Mouse (Mus musculus) G1E (cell line): ENCODE results near the gene Ms4a8a. TPM values are rescaled to one million over a fixed set of nuclear protein-coding genes. Genes with fewer than 3 reads are reported as not detected.
"Not testable (repeated sequence)": the region's sequence is repeated elsewhere in the genome, so short reads cannot be mapped to it uniquely, and the experiment has no call there.

Source experiments
- ATAC-seq: 2 replicates; pipeline ENCODE4 v1.8.0; 2016; ENCODE audit warnings: mild to moderate bottlenecking; ENCODE audit not compliant: insufficient number of reproducible peaks, poor library complexity, low FRiP score, severe bottlenecking; ENCODE audit errors: extremely low read depth
- DNase-seq: peaks from one replicate; pipeline ENCODE4 v3.0.0; 2012; ENCODE audit warnings: low spot score
- H3K27me3 ChIP-seq: 2 replicates; pipeline ENCODE4 v1.6.1; 2012; ENCODE audit warnings: mild to moderate bottlenecking, low read length, inconsistent platforms; ENCODE audit not compliant: insufficient read depth
- H3K36me3 ChIP-seq: replicated peaks from 2 replicates; pipeline ENCODE3; 2012; ENCODE audit warnings: mild to moderate bottlenecking, inconsistent platforms
- H3K4me1 ChIP-seq: 2 replicates; pipeline ENCODE4 v1.6.1; 2012; ENCODE audit warnings: low read depth, low read length, inconsistent platforms, mixed read lengths; ENCODE audit not compliant: insufficient read depth
- H3K4me3 ChIP-seq: 2 replicates; pipeline ENCODE4 v1.5.1; 2012; ENCODE audit warnings: low read depth, mild to moderate bottlenecking, inconsistent platforms, low read length, moderate library complexity, mixed read lengths
- H3K9me3 ChIP-seq: replicated peaks from 2 replicates; pipeline ENCODE4 v1.6.1; 2012; ENCODE audit warnings: inconsistent platforms
- CTCF ChIP-seq: IDR thresholded peaks from 2 replicates; pipeline ENCODE4 v1.5.1; 2012; ENCODE audit warnings: low read depth, low read length, inconsistent platforms, mixed read lengths
- GATA1 ChIP-seq: IDR thresholded peaks from 2 replicates; pipeline ENCODE4 v1.6.1; 2012; ENCODE audit warnings: borderline replicate concordance, low read length, inconsistent platforms, mixed read lengths
- GATA2 ChIP-seq: IDR thresholded peaks from 2 replicates; pipeline ENCODE4 v1.6.1; 2012; ENCODE audit warnings: low read depth, low read length, inconsistent platforms, borderline replicate concordance
- POLR2AphosphoS5 ChIP-seq: IDR thresholded peaks from 2 replicates; pipeline ENCODE4 v1.6.1; 2012; ENCODE audit warnings: low read depth, low read length, inconsistent platforms; ENCODE audit not compliant: insufficient replicate concordance
- TAL1 ChIP-seq: conservative IDR thresholded peaks from 2 replicates; pipeline ENCODE4 v1.6.1; 2012; ENCODE audit warnings: low read depth, low read length, inconsistent platforms, mixed read lengths
- polyA plus RNA-seq: library from polyadenylated mRNA; stranded (reverse); fragments of >175 nt; gene quantifications from 2 replicates; pipeline ENCODE4 v1.2.3, GENCODE M21; 2012
- total RNA-seq, 2 experiments: library from RNA; stranded (forward) in 1 of 2; stranded (reverse) in 1 of 2; fragments of 200-1000 nt in 1 of 2; fragments of >200 nt in 1 of 2; fragmentation: Nextera tagmentation in 1 of 2; gene quantifications; 2 replicates each; pipeline ENCODE4 v1.2.3; 2014 to 2017

Ms4a8a gene
- total RNA-seq (2014; fragmentation: Nextera tagmentation) (not detected in 2 replicates), total RNA-seq (2017) (not detected in 2 replicates), polyA plus RNA-seq (not detected in 2 replicates)

DNA sequence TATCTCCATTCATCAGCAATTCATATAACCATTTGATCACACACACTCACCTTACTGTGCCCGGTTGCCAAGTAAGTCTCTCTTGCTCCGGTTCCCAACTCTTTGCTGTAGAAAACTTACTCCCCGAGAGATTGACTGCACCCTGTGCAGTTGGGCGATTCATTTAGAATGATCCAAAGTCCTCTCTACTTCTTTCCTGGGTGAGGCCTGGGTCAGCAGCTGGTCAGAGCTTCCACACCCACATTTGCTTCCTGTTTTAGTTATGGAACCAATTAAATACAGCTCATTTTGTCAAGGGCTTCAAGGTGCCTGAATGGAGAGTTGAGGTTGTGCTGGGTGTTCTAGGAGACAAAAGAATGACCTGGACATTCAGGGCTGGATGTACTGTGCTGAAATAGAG, at the start of gene Ms4a8a:
TSS of gene Ms4a8a (minus strand) at position 169 of the 400 bp plus-strand sequence.
- ATAC-seq (no peak), DNase-seq (no peak)
- no peak for TF ChIP-seq GATA1
- no peak for TF ChIP-seq CTCF
- TF ChIP-seq TAL1: no peak
- TF ChIP-seq POLR2AphosphoS5: no peak
- TF ChIP-seq GATA2: no peak
- Histone ChIP-seq H3K4me3 (no peak within 1 kb of the TSS), H3K9me3 (no peaks in the 10 kb centered on the region), H3K27me3 (no peaks in the 10 kb centered on the region), H3K4me1 (no peaks in the 10 kb centered on the region), H3K36me3 (no peaks in the 10 kb centered on the region)

DNA sequence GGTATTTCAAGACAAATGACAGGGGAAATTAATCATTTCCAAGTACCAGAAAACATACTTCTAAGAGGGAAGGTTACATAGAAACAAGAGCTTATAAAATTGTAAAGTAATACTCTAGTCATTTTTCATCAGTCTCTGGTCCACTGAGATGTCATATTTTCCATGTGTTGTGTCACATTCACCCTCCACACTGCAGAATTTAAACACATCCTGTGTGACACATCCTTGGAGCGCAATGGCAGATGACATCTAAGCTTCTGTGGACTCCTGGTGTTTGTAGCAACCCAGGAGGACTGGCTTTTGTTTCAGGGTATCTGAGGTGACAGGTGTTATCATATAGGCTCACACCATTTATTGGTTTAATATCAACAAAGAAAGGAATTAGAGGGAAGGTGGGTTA, 48.8 kb upstream of the Ms4a8a start:
- DNase-seq: no peak
- H3K9me3 ChIP-seq: no peaks in the 10 kb centered on the region
- no peaks in the 10 kb centered on the region for H3K36me3 ChIP-seq
- peaks cover 3% of the 10 kb centered on the region; the same call in 1 of the 2 replicates for H3K27me3 ChIP-seq
- TF ChIP-seq CTCF (no peak), TAL1 (no peak), POLR2AphosphoS5 (no peak), GATA1 (no peak), GATA2 (no peak)
- H3K4me3 ChIP-seq: no peak overlapping the region
- no peaks in the 10 kb centered on the region for H3K4me1 ChIP-seq
- no peak for ATAC-seq

DNA sequence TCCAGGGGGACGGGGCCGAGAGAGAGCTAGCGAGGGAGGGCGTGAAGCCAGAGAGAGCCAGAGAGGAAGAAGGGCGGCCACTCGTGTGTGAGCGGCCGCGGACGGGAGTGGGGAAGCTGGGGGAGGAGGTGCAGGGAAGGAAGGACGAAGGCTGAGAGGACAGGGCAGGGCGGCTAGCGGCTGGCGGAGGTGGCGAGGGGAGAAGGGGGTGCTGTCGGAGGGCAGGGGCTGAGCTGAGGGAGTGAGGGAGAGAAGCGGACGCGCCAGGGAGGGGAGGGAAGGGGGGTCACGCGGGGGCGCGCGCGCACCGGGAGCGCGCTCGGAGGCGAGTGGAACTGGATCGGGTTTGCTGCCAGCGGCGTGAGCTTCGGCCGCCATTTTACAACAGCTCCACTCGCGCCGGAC, 40.1 kb upstream of the Ms4a8a start:
- ATAC-seq: peak; percentile 76
- not testable (repeated sequence) for H3K4me1 ChIP-seq, H3K9me3 ChIP-seq, H3K27me3 ChIP-seq, H3K36me3 ChIP-seq, DNase-seq, H3K4me3 ChIP-seq

DNA sequence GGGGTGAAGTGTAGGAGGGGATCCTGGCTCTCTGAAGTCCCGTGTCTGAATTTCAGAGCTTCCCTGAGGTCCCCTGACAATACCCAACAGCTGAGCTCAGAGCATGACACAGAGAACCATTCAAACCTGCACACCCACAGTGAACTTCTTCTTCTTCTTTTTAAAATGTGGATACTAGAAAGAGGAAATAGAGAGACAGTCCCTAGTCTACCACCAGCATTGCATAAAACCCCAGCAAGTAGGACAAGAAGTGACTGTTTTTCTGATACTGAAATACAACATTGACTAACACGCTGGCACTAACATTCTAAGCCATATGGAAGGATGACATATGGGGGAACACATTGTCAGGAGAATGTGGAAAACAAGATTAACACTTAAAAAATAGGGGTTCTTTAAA, 38.4 kb upstream of the Ms4a8a start:
- TF ChIP-seq GATA2 (no peak), TAL1 (no peak), POLR2AphosphoS5 (no peak), GATA1 (no peak), CTCF (no peak)
- Histone ChIP-seq H3K4me1 (no peaks in the 10 kb centered on the region), H3K27me3 (no peaks in the 10 kb centered on the region), H3K9me3 (no peaks in the 10 kb centered on the region), H3K4me3 (no peak overlapping the region), H3K36me3 (no peaks in the 10 kb centered on the region)
- ATAC-seq (no peak), DNase-seq (no peak)

DNA sequence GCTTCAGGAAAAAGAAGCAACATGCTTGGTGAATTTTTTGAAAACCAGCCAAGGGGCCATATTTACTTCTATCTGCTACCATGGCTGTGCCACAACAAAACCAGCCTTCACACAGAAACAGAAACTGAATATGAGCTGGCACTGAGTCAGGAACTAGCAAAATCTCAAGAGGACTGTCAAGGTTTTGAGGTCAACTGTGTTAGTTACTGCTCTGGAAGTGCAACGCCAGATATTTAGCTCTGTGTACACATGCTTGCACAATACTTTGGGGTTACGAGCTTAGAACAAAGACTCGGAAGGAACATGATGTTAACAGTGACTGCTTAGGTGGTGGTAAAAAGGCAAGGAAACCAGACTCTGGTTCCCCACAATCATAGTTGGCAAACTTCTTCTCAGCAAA, 26.8 kb upstream of the Ms4a8a start:
- Histone ChIP-seq H3K4me3 (no peak overlapping the region), H3K36me3 (no peaks in the 10 kb centered on the region), H3K27me3 (no peaks in the 10 kb centered on the region), H3K4me1 (no peaks in the 10 kb centered on the region), H3K9me3 (no peaks in the 10 kb centered on the region)
- DNase-seq (no peak), ATAC-seq (no peak)
- TF ChIP-seq POLR2AphosphoS5 (no peak), GATA1 (no peak), TAL1 (no peak), GATA2 (no peak), CTCF (no peak)

DNA sequence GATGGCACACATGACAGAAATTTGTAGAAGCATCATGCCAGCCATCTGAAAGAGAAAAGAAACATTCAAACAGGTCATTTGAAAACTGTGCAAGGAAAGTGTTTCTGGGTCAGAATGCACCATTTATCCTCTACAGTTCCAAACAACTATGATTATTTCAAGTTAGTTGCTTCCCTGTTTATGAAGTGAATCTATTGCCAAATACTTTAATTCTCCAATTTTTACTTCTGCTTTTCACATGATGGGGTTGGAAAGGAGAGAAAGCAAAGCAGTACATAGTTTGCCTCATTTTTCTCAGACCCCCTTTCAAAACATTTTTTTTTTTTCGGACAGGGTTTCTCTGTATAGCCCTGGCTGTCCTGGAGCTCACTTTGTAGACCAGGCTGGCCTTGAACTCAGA, 21.0 kb upstream of the Ms4a8a start:
- H3K36me3 ChIP-seq: no peaks in the 10 kb centered on the region
- no peaks in the 10 kb centered on the region for H3K4me1 ChIP-seq
- no peaks in the 10 kb centered on the region for H3K9me3 ChIP-seq
- no peak for ATAC-seq
- H3K27me3 ChIP-seq: no peaks in the 10 kb centered on the region
- TF ChIP-seq GATA1: no peak
- no peak for TF ChIP-seq POLR2AphosphoS5
- TF ChIP-seq GATA2: no peak
- no peak for TF ChIP-seq TAL1
- no peak for TF ChIP-seq CTCF
- DNase-seq: no peak
- H3K4me3 ChIP-seq: no peak overlapping the region

DNA sequence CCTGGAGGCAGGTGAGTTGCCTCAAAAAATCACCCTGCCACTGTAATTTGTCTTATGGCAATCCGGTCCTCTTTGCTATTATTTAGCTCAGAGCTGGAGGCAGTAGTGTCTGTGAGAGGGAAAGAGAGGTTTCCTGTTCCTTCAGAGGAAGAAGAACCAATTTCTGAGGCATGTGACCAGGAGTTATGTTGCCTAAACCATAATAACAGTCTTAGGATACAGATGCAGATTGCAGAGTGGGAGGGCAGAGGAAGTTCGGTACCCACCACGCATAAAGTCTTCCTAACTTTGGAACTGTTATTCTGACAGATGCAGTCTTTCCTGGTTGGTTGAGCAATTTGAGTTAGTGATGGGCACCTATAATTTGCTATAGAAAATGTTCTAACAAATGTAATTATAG, 17.5 kb upstream of the Ms4a8a start:
- no peaks in the 10 kb centered on the region for H3K27me3 ChIP-seq
- no peak overlapping the region for H3K4me3 ChIP-seq
- DNase-seq (no peak), ATAC-seq (no peak)
- TF ChIP-seq CTCF: no peak
- TF ChIP-seq GATA1: no peak
- TF ChIP-seq TAL1: no peak
- no peak for TF ChIP-seq POLR2AphosphoS5
- TF ChIP-seq GATA2: no peak
- H3K9me3 ChIP-seq: no peaks in the 10 kb centered on the region
- H3K4me1 ChIP-seq: no peaks in the 10 kb centered on the region
- H3K36me3 ChIP-seq: no peaks in the 10 kb centered on the region

DNA sequence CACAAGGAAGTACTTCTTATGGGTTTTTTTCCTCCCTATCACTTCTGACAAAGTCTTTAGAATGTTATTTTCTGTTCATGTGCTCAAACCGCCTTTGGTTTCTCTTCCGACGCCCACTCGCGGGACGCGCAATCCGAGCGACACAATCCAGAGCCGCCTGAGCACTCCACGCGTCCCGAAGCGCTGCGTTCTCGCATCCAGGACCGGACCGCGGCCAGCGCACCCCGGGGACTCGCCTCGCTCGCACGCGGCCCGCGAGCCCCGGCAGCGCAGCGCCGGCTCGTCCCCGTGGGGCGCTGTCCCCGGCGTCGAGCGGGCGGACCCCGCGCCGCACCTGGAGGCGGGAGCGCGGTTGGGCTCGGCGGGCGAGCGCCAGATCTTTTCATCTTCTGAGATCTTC, 11.2 kb upstream of the Ms4a8a start:
- not testable (repeated sequence) for ATAC-seq, H3K4me3 ChIP-seq

More for the DNA sequence above, 11.2 kb upstream of the Ms4a8a start:
- H3K27me3 ChIP-seq, H3K4me1 ChIP-seq, H3K36me3 ChIP-seq, DNase-seq, H3K9me3 ChIP-seq: not testable (repeated sequence)
